Mouse (Mus musculus): ENCODE results near the gene Ms4a4b. TPM values are rescaled to one million over a fixed set of nuclear protein-coding genes. Genes with fewer than 3 reads are reported as not detected.
"Not testable (repeated sequence)": the region's sequence is repeated elsewhere in the genome, so short reads cannot be mapped to it uniquely, and the experiment has no call there.

Gene Ms4a4b
- total RNA-seq, 1 experiment = not detected

DNA sequence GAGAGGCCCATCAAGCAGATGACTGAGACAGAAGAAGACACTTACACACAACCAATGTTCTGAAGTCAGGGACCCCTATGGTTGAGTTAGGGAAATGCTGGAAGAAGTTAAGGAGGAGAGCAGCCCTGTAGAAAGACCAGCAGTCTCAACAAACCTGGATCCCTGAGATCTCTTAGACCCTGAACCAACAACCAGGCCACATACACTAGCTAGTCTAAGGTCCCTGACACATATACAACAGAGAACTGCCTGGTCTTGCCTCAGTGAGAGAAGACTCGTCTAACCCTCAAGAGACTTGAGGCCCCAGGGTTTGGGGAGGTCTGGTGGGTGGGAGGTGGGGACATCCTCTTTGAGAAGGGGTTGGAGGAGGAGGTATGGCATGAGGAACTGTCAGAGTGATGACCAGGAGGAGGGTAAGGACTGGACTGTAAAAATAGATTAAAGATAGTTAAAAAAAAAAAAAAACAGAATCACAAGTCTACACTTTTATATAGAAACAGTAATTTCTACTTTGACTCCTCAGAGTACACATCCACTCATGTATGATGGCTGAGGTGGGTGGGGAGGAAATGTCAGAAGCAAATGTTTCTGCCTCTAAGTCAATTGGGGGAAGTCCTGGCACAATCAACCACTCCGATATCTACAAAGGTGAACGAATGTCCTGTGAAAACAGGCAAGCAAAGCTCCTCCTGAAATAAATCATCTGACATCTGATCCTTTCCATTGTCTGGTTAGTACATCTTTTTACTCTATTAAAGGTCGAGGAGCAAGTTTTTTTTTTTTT is 48.2 kb downstream of the Ms4a4b start:
- no peak for DNase-seq (ENCODE audit: low read depth, low spot score)
- Histone ChIP-seq H3K9me3 (ENCODE audit: control insufficient read depth, insufficient read depth, low read depth, low read length) (no peaks in the 10 kb centered on the region), H3K4me1 (ENCODE audit: control insufficient read depth in 2 of 2, insufficient read depth in 2 of 2, low read length in 2 of 2, poor library complexity in 1 of 2) (no peaks in the 10 kb centered on the region), H3K27ac (ENCODE audit: insufficient read depth, low read depth, low read length, poor library complexity, severe bottlenecking) (no peak overlapping the region), H3K4me3 (ENCODE audit: insufficient read depth in 1 of 2, low read depth in 1 of 2, low read length in 2 of 2, poor library complexity in 1 of 2, severe bottlenecking in 1 of 2) (no peak overlapping the region), H3K9ac (ENCODE audit: insufficient read depth, low read depth, low read length, poor library complexity, severe bottlenecking) (no peak overlapping the region), H3K36me3 (ENCODE audit: control insufficient read depth, insufficient read depth, low read length, poor library complexity, severe bottlenecking) (no peaks in the 10 kb centered on the region)
- no peak for TF ChIP-seq ZNF384 (IDR thresholded peaks at IDR 0.05; ENCODE audit: low read depth, low read length)
- TF ChIP-seq ZC3H11A (IDR thresholded peaks at IDR 0.05; ENCODE audit: borderline replicate concordance, low read depth, low read length) = no peak
- in situ Hi-C loops (cut with MboI; ENCODE audit: low sequenced_read_pairs in 2 of 2, unreplicated experiment in 2 of 2) = no loop called here

GRCm38 (mm10) chr19:11492671-11493070 is 49.3 kb downstream of the Ms4a4b start:
- in situ Hi-C loops (cut with MboI; ENCODE audit: low sequenced_read_pairs in 2 of 2, unreplicated experiment in 2 of 2) = no loop called here
- TF ChIP-seq MAFK (IDR thresholded peaks at IDR 0.05; ENCODE audit: insufficient read depth, low read depth, low read length) (no peak), ZC3H11A (IDR thresholded peaks at IDR 0.05; ENCODE audit: borderline replicate concordance, low read depth, low read length) (no peak), HCFC1 (IDR thresholded peaks at IDR 0.05; ENCODE audit: borderline replicate concordance, insufficient read depth, low read length) (no peak), ZNF384 (IDR thresholded peaks at IDR 0.05; ENCODE audit: low read depth, low read length) (no peak), CHD2 (IDR thresholded peaks at IDR 0.05; ENCODE audit: low read depth, low read length) (no peak)
- no peaks in the 10 kb centered on the region for H3K36me3 ChIP-seq (ENCODE audit: control insufficient read depth, insufficient read depth, low read length, poor library complexity, severe bottlenecking)
- no peak overlapping the region for H3K4me3 ChIP-seq (ENCODE audit: insufficient read depth in 1 of 2, low read depth in 1 of 2, low read length in 2 of 2, poor library complexity in 1 of 2, severe bottlenecking in 1 of 2)
- no peaks in the 10 kb centered on the region for H3K9me3 ChIP-seq (ENCODE audit: control insufficient read depth, insufficient read depth, low read depth, low read length)
- no peak overlapping the region for H3K27ac ChIP-seq (ENCODE audit: insufficient read depth, low read depth, low read length, poor library complexity, severe bottlenecking)
- DNase-seq (ENCODE audit: low read depth, low spot score) = no peak
- no peaks in the 10 kb centered on the region for H3K4me1 ChIP-seq (ENCODE audit: control insufficient read depth in 2 of 2, insufficient read depth in 2 of 2, low read length in 2 of 2, poor library complexity in 1 of 2)
- H3K9ac ChIP-seq (ENCODE audit: insufficient read depth, low read depth, low read length, poor library complexity, severe bottlenecking) = no peak overlapping the region

DNA sequence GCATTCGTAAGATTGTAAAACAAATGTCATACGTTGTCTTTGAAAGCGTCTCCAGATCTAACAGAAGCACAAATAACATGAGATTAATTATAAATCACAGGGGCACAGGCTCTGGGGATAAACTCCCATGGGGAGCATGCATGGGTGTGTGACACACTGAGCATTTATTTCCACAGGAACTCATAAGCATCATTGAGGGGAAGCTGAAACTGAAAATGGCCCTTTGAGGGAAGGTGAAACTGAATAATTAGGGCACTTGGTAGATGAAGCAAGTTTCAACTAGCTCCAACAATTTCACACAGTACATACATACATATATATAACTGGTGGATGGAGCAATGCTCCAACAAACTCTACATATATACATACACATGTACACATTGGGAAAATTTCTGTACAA is 51.2 kb downstream of the Ms4a4b start:
- Histone ChIP-seq H3K9ac (ENCODE audit: insufficient read depth, low read depth, low read length, poor library complexity, severe bottlenecking) (no peak overlapping the region), H3K9me3 (ENCODE audit: control insufficient read depth, insufficient read depth, low read depth, low read length) (no peaks in the 10 kb centered on the region), H3K4me1 (ENCODE audit: control insufficient read depth in 2 of 2, insufficient read depth in 2 of 2, low read length in 2 of 2, poor library complexity in 1 of 2) (no peaks in the 10 kb centered on the region), H3K4me3 (ENCODE audit: insufficient read depth in 1 of 2, low read depth in 1 of 2, low read length in 2 of 2, poor library complexity in 1 of 2, severe bottlenecking in 1 of 2) (no peak overlapping the region), H3K36me3 (ENCODE audit: control insufficient read depth, insufficient read depth, low read length, poor library complexity, severe bottlenecking) (no peaks in the 10 kb centered on the region), H3K27ac (ENCODE audit: insufficient read depth, low read depth, low read length, poor library complexity, severe bottlenecking) (no peak overlapping the region)
- DNase-seq (ENCODE audit: low read depth, low spot score) = no peak
- TF ChIP-seq MAFK (IDR thresholded peaks at IDR 0.05; ENCODE audit: insufficient read depth, low read depth, low read length) = no peak
- in situ Hi-C loops (cut with MboI; ENCODE audit: low sequenced_read_pairs in 2 of 2, unreplicated experiment in 2 of 2) = no loop called here

- TF ChIP-seq ZNF384 (IDR thresholded peaks at IDR 0.05; ENCODE audit: low read depth, low read length) = no peak
- TF ChIP-seq MAFK (IDR thresholded peaks at IDR 0.05; ENCODE audit: insufficient read depth, low read depth, low read length) = no peak
- no peak for TF ChIP-seq ZC3H11A (IDR thresholded peaks at IDR 0.05; ENCODE audit: borderline replicate concordance, low read depth, low read length)
- TF ChIP-seq HCFC1 (IDR thresholded peaks at IDR 0.05; ENCODE audit: borderline replicate concordance, insufficient read depth, low read length) = no peak
- TF ChIP-seq CHD2 (IDR thresholded peaks at IDR 0.05; ENCODE audit: low read depth, low read length) = no peak
- H3K9me3 ChIP-seq (ENCODE audit: control insufficient read depth, insufficient read depth, low read depth, low read length) = no peaks in the 10 kb centered on the region
- in situ Hi-C loops (cut with MboI; ENCODE audit: low sequenced_read_pairs in 2 of 2, unreplicated experiment in 2 of 2) = no loop called here
These were observed 53.0 kb downstream of the Ms4a4b start for GRCm38 (mm10) chr19:11496361-11496760.

DNA sequence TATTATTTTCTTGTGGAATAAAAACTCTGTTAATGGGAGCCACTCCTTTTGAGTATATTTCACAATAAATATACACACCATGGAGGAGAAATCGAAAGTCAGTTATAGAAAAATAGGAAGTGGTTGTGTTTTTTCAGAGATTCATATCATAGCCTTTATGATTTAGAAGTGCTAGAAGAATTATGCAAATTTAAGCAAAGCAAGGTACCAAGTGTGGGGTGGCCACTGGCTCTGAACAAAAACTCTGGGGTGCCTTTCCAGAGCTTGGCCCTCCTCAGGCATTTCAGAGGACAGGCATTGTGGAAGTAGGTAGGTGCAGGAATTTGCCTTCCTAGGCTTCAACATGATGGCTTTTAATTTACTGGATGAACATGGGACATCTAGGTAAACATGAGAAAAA is 53.9 kb downstream of the Ms4a4b start:
- H3K36me3 ChIP-seq (ENCODE audit: control insufficient read depth, insufficient read depth, low read length, poor library complexity, severe bottlenecking); H3K4me1 ChIP-seq (ENCODE audit: control insufficient read depth in 2 of 2, insufficient read depth in 2 of 2, low read length in 2 of 2, poor library complexity in 1 of 2); H3K27ac ChIP-seq (ENCODE audit: insufficient read depth, low read depth, low read length, poor library complexity, severe bottlenecking); H3K9ac ChIP-seq (ENCODE audit: insufficient read depth, low read depth, low read length, poor library complexity, severe bottlenecking); H3K4me3 ChIP-seq (ENCODE audit: insufficient read depth in 1 of 2, low read depth in 1 of 2, low read length in 2 of 2, poor library complexity in 1 of 2, severe bottlenecking in 1 of 2); H3K9me3 ChIP-seq (ENCODE audit: control insufficient read depth, insufficient read depth, low read depth, low read length); in situ Hi-C loops (cut with MboI; ENCODE audit: low sequenced_read_pairs in 2 of 2, unreplicated experiment in 2 of 2); DNase-seq (ENCODE audit: low read depth, low spot score): not testable (repeated sequence)

More at GRCm38 (mm10) chr19:11496361-11496760, 53.0 kb downstream of the Ms4a4b start:
- no peak overlapping the region for H3K4me3 ChIP-seq (ENCODE audit: insufficient read depth in 1 of 2, low read depth in 1 of 2, low read length in 2 of 2, poor library complexity in 1 of 2, severe bottlenecking in 1 of 2)
- H3K27ac ChIP-seq (ENCODE audit: insufficient read depth, low read depth, low read length, poor library complexity, severe bottlenecking) = no peak overlapping the region
- no peaks in the 10 kb centered on the region for H3K36me3 ChIP-seq (ENCODE audit: control insufficient read depth, insufficient read depth, low read length, poor library complexity, severe bottlenecking)
- no peaks in the 10 kb centered on the region for H3K4me1 ChIP-seq (ENCODE audit: control insufficient read depth in 2 of 2, insufficient read depth in 2 of 2, low read length in 2 of 2, poor library complexity in 1 of 2)
- DNase-seq (ENCODE audit: low read depth, low spot score) = no peak
- no peak overlapping the region for H3K9ac ChIP-seq (ENCODE audit: insufficient read depth, low read depth, low read length, poor library complexity, severe bottlenecking)
